Mouse (Mus musculus): Measurements from ENCODE around the gene Mief2.

Mief2 gene

DNA sequence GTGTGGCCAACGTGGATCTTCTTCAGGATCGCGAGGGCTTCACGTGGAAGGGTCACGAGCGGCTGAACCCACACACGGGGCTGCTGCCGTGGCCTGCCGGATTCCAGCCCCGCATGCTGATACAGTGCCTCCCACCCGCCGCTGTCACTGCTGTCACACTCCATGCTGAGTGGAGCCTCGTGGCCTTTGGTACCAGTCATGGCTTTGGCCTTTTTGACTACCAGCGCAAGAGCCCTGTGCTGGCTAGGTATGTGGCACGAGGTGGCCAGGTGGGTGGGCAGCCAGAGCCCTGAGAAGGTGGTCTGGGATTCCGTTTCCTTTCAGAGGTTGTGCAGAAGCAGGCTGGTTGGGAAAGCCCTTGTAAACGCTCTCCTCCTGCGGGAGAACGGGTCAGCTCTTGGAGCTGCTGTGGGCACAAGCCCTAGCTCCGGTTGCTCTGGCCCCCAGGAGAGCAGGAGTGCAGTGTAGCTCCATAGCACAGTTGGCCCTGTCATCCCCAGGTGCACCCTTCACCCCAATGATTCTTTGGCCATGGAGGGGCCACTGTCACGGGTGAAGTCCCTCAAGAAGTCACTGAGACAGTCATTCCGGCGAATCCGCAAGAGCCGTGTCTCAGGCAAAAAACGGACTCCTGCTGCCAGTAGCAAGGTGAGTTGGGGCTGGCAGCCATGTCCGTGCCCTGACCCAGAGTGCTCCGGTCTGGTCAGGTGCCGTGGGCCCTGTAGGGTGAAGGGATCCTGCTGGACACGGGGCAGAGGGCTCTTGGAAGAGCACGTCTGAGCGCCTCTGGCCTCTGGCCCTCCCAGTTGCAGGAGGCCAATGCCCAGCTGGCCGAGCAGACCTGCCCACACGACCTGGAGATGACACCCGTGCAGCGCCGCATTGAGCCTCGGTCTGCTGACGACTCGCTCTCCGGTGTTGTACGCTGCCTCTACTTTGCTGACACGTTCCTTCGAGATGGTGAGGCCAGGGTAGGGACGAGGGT is 18.4 kb upstream of the Mief2 start:
- ChIA-PET CTCF (interaction anchor here in 1 of 4 experiments (1.1 to 1.3 kb wide), 2 partner anchors 18 to 43 kb away, joined by 3 read pairs; partner anchors contain the start of gene Mief2), POLR2A (interaction anchor here in 2 of 4 experiments (1.0 to 3.7 kb wide), 11 partner anchors 9 to 172 kb away, joined by 3 to 16 read pairs (median 4); partner anchors contain the start of genes Mief2 (in 2 of the 2), Dhrs7b (in 1 of the 2) and Llgl1 (in 1 of the 2))

DNA sequence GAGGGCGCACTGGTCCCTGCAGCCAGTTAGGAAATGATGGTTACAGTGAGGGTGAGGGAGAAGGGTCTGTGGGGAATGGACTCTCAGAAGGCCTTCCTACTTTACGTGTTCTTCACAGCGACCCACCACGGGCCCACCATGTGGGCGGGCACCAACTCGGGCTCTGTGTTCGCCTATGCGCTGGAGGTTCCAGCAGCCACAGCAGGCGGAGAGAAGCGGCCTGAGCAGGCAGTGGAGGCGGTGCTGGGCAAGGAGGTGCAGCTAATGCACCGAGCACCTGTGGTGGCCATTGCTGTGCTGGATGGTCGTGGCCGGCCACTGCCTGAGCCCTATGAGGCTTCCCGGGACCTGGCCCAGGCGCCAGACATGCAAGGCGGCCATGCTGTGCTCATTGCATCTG is 17.0 kb upstream of the Mief2 start:
- ChIA-PET POLR2A (interaction anchor here in 2 of 4 experiments (0.7 to 2.8 kb wide), 8 partner anchors 10 to 220 kb away, joined by 3 to 16 read pairs (median 4); partner anchors contain the start of genes Dhrs7b (in 1 of the 2), Flii (in 1 of the 2), Llgl1 (in 1 of the 2) and Map2k3 (in 1 of the 2)), CTCF (no interaction called here)

DNA sequence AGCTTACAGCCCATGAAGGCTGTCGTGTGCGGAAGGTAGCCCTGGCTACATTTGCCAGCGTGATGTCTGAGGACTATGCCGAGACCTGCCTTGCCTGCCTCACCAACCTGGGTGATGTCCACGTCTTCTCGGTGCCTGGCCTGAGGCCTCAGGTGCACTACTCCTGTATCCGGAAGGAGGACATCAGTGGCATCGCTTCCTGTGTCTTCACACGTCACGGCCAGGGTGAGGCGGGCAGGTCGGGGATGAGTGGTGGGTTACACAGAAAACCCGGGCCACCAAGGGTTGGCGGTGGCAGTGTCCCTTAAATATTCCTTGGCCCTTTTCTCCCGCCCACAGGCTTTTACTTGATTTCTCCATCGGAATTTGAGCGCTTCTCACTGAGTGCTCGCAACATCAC is 16.2 kb upstream of the Mief2 start:
- ChIA-PET CTCF (no interaction called here), POLR2A (interaction anchor here in 2 of 4 experiments (0.7 to 1.7 kb wide), 10 partner anchors 9 to 151 kb away, joined by 3 to 7 read pairs (median 4); partner anchors contain the start of genes Dhrs7b (in 1 of the 2), Flii (in 1 of the 2) and Mief2 (in 1 of the 2))

DNA sequence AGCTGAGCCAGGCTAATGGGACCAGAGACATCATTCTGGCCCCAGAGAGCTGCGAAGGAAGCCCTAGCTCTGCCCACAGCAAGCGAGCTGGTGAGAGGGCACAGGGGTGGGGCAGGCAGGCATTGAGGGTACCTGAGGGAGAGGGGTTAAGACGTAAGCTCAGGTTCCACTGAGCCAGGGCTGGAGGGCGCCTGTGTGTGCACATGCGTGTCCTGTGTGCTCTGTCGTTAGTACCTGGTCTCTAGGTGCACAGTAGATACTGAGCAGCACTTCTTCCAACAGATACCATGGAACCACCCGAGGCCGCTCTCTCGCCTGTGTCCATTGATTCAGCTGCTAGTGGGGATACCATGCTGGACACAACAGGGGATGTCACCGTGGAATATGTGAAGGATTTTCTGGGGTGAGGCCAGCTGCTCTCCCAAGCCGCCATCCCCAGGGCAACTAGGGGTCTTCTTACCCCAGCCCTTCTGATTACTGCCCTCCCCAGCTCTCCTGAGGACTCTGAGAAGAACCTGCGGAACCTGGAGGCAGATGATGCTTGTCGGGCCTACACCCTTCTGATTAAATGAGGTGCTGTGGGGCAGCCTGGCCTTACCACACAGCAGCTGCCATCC is 15.5 kb upstream of the Mief2 start:
- ChIA-PET CTCF (interaction anchor here in 3 of 4 experiments (0.7 to 1.4 kb wide), 5 partner anchors 10 to 16 kb away, joined by 3 to 10 read pairs (median 3); partner anchors contain the start of gene Mief2 (in 1 of the 3)), POLR2A (interaction anchor here in 3 of 4 experiments (0.7 to 2.2 kb wide), 11 partner anchors 8 to 28 kb away, joined by 3 to 10 read pairs (median 3); partner anchors contain the start of genes Flii (in 2 of the 3) and Mief2 (in 2 of the 3))

DNA sequence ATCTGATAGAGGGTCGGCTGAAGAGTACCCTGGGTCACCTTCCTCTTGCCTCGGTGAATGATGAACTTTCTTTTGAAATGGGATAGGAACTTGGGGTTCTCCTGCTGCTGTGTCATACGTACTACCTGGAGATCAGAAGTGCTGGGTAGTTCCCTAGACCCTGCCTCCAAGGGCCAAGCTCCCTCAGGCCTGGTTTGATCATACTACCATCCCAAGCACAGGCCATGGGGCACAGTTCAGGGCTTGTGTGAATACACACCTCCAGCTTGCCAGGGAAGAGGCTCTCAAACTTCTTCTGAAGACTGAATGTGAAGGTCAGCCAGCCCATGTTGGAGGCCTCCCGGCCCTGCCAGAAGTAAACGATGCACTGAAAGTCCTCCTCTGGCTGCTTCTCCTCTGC is 12.4 kb upstream of the Mief2 start:
- ChIA-PET CTCF (interaction anchor here in 1 of 4 experiments (1.0 kb wide), 1 partner anchor 16 kb away, joined by 3 read pairs; the partner anchor contains the start of gene Llgl1), POLR2A (interaction anchor here in 2 of 4 experiments (0.6 to 2.1 kb wide), 5 partner anchors 10 to 121 kb away, joined by 4 to 8 read pairs (median 4); partner anchors contain the start of genes Llgl1 (in 1 of the 2) and Shmt1 (in 1 of the 2))

DNA sequence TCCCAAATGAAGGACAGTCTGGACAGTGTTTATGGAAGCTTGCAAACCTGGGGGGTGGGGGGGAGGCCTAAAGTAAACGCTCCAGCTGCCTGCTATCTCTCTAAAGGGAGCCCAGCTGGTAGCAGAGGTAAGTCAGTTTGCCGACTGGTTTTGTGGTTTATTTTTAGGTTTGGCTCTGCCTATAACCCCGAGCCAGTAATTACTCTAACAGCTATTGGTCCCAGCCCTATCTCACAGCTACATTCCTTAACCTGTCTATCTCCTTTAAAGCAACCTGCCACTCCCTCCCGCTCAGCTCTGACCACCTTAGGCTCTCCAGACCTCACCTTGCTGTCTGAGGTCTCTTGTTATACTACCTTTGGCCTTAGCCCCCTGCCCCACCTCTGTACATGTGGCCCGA is 8.9 kb upstream of the Mief2 start:
- ChIA-PET POLR2A (interaction anchor here in 2 of 4 experiments (0.8 to 1.5 kb wide), 4 partner anchors 9 to 20 kb away, joined by 3 to 8 read pairs (median 3); partner anchors contain the start of genes Llgl1 (in 1 of the 2) and Mief2 (in 1 of the 2)), CTCF (interaction anchor here in 3 of 4 experiments (0.5 to 0.8 kb wide), 3 partner anchors 16 to 293 kb away, joined by 4 to 19 read pairs (median 4); no protein-coding TSS in a partner anchor)

DNA sequence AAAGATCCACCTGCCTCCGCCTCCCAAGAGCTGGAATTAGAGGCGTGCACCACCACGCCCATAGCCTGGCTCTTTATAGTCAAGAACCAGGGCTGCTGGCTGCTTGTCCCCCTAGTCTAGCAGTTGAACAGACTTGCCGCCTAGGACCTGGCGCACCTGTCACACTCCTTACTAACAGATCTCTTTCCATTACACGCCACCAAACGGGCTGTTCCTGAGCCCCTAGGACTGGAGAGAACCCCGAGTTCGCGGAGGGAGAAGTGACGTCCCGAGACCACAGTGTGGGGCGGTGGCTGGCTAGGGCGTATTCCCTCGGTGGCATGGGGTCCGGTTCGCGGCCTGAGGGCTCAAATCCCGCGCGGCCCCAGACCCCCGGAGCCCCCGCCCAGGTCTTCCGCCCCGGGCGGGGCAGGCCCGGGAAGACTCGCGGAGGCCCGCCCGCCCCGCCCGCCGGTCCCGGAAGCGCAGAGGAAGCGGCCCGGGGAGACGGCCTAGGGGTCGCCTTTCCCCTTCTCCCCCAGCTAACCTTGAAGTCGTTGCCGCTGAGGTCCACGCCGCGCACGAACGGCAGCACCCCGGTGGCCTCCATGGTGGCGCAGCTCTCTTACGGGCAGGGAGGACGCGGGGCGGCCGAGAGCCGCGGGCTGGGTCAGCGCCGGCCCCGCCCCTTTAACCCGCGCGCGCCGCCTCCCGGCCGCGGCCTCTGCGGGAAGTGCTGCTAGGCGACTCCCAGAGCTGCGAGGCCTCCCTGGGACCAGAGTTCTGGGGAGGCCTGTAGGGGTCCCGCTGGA is 1.4 kb upstream of the Mief2 start, which contains the start of gene Flii:
Gene Flii (minus strand): TSS at position 663 of the 791 bp plus-strand sequence.
- ChIA-PET CTCF (interaction anchor here (0.7 to 2.3 kb wide), 18 partner anchors 10 to 354 kb away, joined by 3 to 15 read pairs (median 4); partner anchors contain the start of gene Llgl1 (in 1 of the 4)), POLR2A (interaction anchor here (0.5 to 6.9 kb wide), 53 partner anchors 8 to 1083 kb away, joined by 3 to 84 read pairs (median 5); partner anchors contain the start of genes Llgl1 (in 3 of the 4), Smcr8 (in 3 of the 4), Top3a (in 3 of the 4) and Shmt1 (in 2 of the 4))

DNA sequence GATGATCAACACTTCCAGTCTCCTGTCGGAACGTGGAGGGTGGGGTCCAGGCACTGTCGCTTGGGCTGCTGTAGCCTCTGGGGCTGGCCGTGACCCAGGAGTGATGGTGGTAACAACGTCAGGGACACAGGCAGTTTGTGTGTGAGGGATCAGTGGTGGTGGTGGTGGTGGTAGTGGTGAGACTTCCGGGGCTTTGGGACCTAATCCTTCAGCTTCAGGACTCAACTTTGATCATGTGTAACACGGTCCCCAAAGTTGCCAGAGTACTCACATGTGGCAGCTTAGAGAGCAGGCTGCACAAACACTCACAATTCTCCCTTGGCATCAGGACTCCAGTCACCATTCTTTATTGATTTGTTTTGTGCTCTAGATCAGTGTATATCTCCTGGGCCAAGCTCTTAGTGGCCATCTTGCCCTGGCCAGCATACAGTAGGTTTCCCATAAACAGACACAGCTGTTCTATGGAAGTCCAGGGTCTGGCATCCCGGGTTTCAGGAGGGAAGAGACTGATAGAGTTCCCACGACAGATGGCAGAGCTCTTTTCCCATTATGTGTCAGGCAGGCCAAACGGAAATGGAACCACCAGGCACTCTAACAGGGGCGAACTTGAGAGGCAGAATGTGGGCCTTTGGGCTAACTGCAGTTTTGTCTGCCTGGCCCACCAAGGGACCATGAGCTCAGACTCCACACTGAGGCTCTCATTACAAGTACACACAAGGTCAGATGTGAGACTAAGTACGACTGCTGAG is 632 bp upstream of the Mief2 start:
- POLR2A ChIA-PET, result interaction anchor here (0.6 to 6.9 kb wide), 62 partner anchors 8 to 1823 kb away, joined by 3 to 84 read pairs (median 4); partner anchors contain the start of genes Llgl1 (in 4 of the 4), Smcr8 (in 3 of the 4), Top3a (in 3 of the 4) and Dhrs7b (in 2 of the 4)
- CTCF ChIA-PET, result interaction anchor here (0.6 to 2.3 kb wide), 23 partner anchors 9 to 976 kb away, joined by 3 to 15 read pairs (median 3); partner anchors contain the start of gene Llgl1 (in 1 of the 4)

DNA sequence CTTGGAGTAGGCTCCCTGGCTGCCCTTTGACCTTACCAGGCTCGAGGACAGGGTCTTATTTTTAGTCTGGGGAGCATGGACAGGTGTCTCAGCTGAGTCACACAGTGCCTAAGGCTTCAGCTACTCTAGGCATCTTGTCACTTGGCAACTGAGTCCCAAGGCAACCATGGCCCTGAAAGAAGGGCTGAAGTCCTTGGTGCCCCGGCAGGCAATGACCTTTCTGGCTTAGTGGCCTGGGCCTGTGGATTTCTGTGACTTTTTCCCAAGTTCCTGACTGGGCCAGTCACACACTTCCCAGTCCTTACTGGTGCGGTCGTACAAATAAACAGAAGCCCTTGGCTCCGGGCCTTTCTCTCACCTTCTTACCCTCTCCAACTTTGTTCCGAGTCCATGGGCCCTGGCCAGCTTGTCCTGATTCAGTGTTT is 1.0 kb downstream of the Mief2 start:
- ChIA-PET CTCF (interaction anchor here in 2 of 4 experiments (0.6 to 1.6 kb wide), 2 partner anchors 26 to 1259 kb away, joined by 3 to 4 read pairs; no protein-coding TSS in a partner anchor), POLR2A (interaction anchor here in 2 of 4 experiments (1.0 to 6.9 kb wide), 14 partner anchors 9 to 150 kb away, joined by 3 to 84 read pairs (median 10); partner anchors contain the start of genes Llgl1 (in 2 of the 2), Smcr8 (in 2 of the 2), Top3a (in 2 of the 2) and Dhrs7b (in 1 of the 2))

DNA sequence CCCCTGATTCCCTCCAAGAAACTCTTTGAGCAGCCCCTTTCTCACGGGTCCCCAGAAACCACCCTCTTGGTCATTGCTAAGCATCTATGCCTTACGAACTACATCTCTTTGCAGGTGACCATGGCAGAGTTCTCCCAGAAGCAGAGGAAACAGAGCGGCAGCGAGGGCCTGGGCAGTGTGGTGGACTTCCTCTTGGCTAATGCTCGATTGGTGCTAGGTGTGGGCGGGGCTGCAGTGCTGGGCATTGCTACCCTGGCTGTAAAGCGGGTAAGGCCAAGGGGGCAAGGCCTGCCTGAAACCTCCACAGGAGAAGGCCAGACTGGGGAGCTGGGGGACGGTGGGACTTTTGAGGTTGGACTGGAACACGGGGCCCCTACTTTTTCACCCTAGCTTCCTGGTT is 2.0 kb downstream of the Mief2 start:
- ChIA-PET CTCF (interaction anchor here in 2 of 4 experiments (0.7 to 1.3 kb wide), 2 partner anchors 10 to 81 kb away, joined by 5 to 6 read pairs; partner anchors contain the start of gene Shmt1 (in 1 of the 2)), POLR2A (interaction anchor here in 3 of 4 experiments (0.5 to 2.8 kb wide), 12 partner anchors 10 to 218 kb away, joined by 3 to 30 read pairs (median 4); partner anchors contain the start of gene Llgl1 (in 1 of the 3))

DNA sequence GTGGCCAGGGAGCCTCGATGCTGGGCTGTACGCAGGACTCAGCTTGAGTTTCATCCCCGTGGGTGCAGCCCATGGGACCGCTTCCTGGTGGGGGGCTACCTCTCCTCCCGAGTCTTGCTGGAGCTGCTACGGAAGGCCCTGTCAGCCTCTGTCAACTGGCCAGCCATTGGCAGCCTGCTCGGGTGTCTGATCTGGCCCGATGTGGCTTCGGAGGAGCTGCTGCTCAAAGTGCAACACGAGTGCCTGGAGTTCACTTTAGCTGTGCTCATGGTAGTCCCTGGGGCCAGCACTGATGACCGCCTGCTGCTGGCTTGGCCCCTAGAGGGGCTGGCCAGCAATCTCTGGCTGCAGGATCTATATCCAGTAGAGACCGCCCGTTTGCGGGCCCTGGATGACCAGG is 3.1 kb downstream of the Mief2 start:
- POLR2A ChIA-PET, result interaction anchor here (0.5 to 2.8 kb wide), 17 partner anchors 9 to 588 kb away, joined by 3 to 30 read pairs (median 3); partner anchors contain the start of genes Shmt1 (in 2 of the 4) and Llgl1 (in 1 of the 4)

DNA sequence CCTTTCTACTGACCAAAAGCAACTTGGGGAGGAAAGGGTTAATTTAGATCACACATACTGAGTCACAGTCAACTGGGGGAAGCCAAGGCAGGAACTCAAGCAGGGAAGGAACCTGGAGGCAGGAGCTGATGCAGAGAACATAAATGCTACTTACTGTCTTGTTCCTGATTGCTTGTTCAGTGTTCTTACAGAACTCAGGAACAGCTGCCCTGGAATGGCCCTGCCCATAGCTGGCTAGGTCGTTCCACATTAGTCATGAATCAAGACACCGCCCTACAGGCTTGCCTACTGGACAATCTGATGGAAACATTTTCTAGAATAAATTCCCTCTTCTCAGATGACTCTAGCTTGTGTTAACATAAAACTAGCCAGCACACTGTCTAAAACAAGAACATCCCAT is 6.0 kb downstream of the Mief2 start:
- POLR2A ChIA-PET, result interaction anchor here in 2 of 4 experiments (0.6 to 1.9 kb wide), 10 partner anchors 8 to 77 kb away, joined by 3 to 6 read pairs (median 3); partner anchors contain the start of genes Llgl1 (in 1 of the 2), Shmt1 (in 1 of the 2), Smcr8 (in 1 of the 2) and Top3a (in 1 of the 2)

More for the DNA sequence above, 3.1 kb downstream of the Mief2 start:
- CTCF ChIA-PET, result interaction anchor here in 2 of 4 experiments (0.6 to 1.3 kb wide), 2 partner anchors 9 to 246 kb away, joined by 5 to 6 read pairs; no protein-coding TSS in a partner anchor

DNA sequence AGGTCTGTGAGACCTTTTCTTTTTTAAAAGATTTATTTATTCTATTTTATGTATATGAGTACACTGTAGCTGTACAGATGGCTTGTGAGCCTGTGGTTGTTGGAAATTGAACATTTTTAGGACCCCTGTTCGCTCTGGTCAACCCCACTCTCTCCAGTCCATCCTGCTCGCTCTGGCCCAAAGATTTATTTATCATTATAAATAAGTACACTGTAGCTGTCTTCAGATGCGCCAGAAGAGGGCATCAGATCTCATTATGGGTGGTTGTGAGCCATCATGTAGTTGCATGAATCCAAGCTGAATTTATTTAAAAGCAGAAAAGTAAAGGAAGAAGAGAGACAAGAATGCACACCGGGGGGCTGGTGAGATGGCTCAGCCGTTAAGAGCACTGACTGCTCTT is 7.0 kb downstream of the Mief2 start:
- CTCF ChIA-PET, result no interaction called here
- POLR2A ChIA-PET, result interaction anchor here in 3 of 4 experiments (0.7 to 1.6 kb wide), 9 partner anchors 8 to 164 kb away, joined by 3 to 4 read pairs (median 3); partner anchors contain the start of genes Flii (in 1 of the 3), Shmt1 (in 1 of the 3), Smcr8 (in 1 of the 3) and Top3a (in 1 of the 3)

More for the DNA sequence above, 6.0 kb downstream of the Mief2 start:
- CTCF ChIA-PET, result interaction anchor here in 1 of 4 experiments (0.6 kb wide), 1 partner anchor 940 kb away, joined by 5 read pairs; no protein-coding TSS in a partner anchor

DNA sequence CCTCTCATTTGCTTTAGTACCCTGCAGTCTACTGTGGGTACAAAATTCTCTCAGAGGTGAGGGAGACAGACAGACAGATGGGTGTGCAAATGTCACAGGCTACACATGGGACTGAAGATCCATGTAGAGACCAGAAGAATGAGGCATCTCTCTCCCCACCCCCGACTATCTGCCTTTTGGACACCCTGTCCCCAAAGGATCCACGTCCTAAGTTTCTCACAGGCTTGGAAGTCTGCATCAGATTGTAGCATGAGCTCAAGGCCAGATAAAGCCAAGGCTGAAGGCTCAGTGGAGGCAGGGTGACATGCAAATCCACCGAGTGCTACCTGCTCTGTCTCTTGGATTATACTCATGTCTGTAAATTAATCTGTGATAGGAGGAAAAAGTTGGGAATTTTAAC is 8.3 kb downstream of the Mief2 start:
- ChIA-PET CTCF (interaction anchor here in 1 of 4 experiments (1.5 kb wide), 1 partner anchor 9 kb away, joined by 7 read pairs; the partner anchor contains the start of genes Flii and Mief2), POLR2A (interaction anchor here in 2 of 4 experiments (1.1 to 5.8 kb wide), 5 partner anchors 9 to 199 kb away, joined by 3 to 59 read pairs (median 4); partner anchors contain the start of genes Flii (in 2 of the 2) and Mief2 (in 1 of the 2))

DNA sequence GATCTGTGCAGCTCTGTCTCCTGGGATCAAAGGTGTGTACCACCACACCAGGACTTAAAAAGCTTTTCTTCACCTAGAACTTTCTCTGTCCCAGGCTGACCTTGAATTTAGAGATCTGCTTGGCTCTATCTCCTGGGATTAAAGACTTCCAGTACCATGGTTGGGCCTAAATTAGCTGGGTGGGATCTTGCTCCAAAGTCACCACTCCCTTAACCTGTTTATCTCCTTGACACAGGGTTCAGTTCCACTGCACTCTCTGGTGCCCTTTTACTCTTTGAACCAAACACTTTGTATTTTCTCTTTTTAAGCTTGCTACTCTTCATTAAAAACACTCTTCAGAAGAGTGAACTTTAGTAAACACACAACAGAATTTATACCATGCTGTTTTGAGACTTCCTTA is 9.3 kb downstream of the Mief2 start:
- ChIA-PET POLR2A (interaction anchor here in 2 of 4 experiments (1.1 to 5.8 kb wide), 9 partner anchors 9 to 200 kb away, joined by 3 to 84 read pairs (median 4); partner anchors contain the start of genes Flii (in 2 of the 2), Mief2 (in 2 of the 2) and Shmt1 (in 1 of the 2)), CTCF (interaction anchor here in 2 of 4 experiments (0.7 to 1.5 kb wide), 2 partner anchors 9 to 10 kb away, joined by 3 to 7 read pairs; partner anchors contain the start of genes Mief2 (in 2 of the 2) and Flii (in 1 of the 2))

Data from embryonic stem cell, embryonic (primary cell).